Mouse (Mus musculus) gastrocnemius, postnatal 25 days (tissue): ENCODE data around the gene Socs4. TPM values are rescaled to one million over a fixed set of nuclear protein-coding genes. Genes with fewer than 3 reads are reported as not detected.

Source experiments
- DNase-seq: peaks from one replicate; pipeline ENCODE4 v3.0.0; 2022
- long read RNA-seq, 2 experiments: library from polyadenylated mRNA; stranded (forward); transcript quantifications; one replicate each; pipeline ENCODE4 v2.0.0; 2021
- total RNA-seq, 2 experiments: library from RNA; stranded (reverse); gene quantifications; 1 replicate in 1 of 2; 2 replicates in 1 of 2; pipeline ENCODE4 v1.2.3; 2021

Socs4 gene
- 1 to 10 TPM; 6.3 to 7.0 TPM for total RNA-seq
- long read RNA-seq, experiment 1 = 0 reads
- long read RNA-seq, experiment 2, partial matches to known transcripts = 0 of 2 reads
- long read RNA-seq, experiment 2, other reads (novel, unspliced or antisense) = 2 of 2 reads

DNA sequence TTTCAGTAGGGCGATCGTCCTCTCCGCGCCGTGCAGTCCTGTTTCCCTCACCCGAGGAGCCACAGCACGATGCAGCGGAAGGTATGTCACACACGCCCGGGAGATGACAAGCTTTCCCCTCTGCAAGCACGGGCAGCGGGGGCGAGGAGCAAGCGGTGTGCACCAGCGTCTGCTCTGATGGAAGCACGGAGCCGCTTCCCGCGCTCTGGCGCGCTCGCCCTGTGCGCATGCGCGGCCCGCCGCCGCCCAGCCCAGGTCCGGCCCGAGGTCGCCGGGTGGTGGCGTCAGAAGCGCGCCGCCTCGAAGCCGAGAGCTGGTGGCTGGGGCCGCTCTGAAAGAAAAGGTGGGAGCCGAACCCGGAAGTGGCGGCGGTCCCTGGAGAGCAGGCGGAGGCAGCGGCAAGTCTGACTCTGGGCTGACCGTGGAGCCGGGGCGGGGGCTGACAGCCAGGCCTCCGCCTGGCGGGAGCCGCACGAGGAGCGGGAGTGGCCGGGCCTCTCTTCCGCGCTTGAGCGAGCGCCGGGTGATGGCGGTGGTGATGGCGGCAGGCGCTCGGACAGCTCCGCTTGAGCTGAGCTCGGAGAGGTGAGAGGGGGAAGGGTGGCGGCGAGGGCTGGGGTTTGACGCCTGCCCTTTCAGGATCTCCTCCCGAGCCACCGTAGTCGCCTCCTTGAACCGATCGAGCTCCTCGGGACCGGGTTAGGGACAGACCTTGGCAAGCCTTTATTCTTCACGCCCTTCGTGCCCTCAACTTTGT, at the start of gene Socs4, which contains the start of gene Wdhd1:
Gene Socs4 (plus strand): TSS at position 295 of the 757 bp plus-strand sequence.
Gene Wdhd1 (minus strand): TSS at position 221 of the 757 bp plus-strand sequence.
- DNase-seq = peak; percentile 94

GRCm38 (mm10) chr14:47229796-47230376, 46.8 kb upstream of the Socs4 start:
- no peak for DNase-seq

DNA sequence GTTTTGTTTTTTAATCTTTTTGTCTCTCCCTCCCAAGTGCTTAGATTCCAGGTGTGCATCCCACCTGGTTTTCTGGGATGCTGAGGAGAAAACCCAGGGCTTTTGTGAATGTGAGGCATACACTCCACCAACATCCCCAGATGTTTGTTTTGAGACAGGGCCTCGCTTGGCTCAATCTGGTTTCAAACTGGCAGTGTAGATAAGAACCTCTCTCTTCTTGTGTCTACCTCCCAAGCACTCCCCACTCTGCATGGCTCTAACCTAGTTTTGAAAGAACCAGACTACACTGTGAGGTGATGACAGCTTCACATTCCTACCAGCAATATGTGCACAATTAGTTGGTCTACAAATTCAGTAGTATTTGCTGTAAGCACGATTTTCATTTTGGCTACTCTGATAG, 43.1 kb upstream of the Socs4 start:
- DNase-seq = no peak

DNA sequence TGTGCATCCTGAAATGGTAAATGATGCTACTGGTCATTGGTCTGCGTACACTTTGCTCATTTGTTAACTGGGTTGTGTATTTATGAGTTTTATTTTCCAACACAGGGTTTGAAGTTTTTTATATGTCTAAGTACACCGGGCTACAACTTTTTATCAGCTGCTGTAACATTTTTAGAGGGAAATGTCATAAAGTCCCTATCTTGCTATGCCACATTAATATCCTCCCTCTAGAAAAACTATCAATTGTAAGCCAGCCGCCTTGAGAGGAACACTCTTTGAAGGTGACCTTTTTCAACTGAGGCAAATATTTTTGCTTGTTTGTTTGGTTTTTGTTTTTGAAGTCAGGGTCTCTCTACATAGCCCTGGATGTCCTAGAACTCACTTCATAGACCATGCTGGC, 42.7 kb upstream of the Socs4 start:
- no peak for DNase-seq

- DNase-seq = no peak
Observed at GRCm38 (mm10) chr14:47234526-47235250, 42.0 kb upstream of the Socs4 start.

GRCm38 (mm10) chr14:47236491-47236890, 40.2 kb upstream of the Socs4 start:
- no peak for DNase-seq

- no peak for DNase-seq
Observed at GRCm38 (mm10) chr14:47237286-47237685, 39.4 kb upstream of the Socs4 start.

GRCm38 (mm10) chr14:47240600-47240999, 36.1 kb upstream of the Socs4 start:
- DNase-seq = no peak

DNA sequence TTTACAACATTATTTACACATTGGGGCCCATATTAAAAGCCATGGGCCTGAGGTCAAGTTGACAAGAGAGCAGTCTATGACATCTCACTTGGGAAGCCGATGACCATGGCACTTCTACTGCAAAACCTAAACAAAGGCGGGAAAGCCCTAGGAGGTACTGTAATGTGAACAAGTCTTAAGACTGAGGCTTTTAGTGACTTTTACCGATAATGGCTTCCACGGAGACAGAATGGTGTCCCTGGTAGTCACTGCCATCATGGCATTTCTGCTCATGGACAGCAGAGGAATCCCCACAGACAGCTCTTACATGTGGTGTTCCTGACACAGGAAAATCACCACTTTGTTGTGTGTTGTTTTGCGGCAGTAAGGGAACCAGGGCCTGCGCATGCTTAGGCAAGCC, 35.7 kb upstream of the Socs4 start:
- no peak for DNase-seq

DNA sequence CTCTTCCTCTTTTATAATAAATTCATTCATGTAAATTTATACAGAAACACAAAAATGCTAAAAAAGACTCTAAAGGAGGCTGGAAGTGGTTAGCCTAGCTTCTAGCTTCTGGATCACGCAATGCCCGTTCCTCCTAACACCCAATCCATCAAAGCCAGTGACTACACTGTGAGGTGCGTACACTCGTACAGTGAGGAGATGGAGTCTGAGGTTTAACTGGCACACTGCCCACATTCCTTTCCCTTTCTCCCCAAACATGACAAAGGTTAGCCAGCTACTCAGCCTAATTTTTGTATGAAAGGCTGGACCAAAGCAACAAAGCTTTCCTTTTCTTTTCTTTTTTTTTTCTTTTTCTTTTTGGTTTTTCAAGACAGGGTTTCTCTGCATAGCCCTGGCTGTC, 34.0 kb upstream of the Socs4 start:
- DNase-seq = no peak

DNA sequence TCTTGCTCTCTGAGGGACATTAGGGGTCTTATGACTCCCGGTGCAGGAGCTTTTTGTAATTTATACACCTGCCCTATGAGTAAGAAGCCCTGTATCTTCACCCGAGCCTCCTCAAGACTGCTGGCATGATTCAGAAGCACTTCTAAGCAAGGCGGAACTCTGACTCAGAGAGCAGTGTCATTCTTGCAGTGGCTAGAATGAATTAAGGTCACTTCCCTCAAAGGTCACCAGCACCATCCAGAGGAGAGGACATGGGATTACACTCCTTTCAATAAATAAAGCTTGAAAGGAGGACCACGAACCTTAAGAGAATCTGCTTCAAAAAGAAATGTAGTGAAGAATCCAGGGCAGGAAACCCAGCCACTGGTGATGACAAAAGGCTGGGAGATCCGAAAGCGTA, 26.9 kb upstream of the Socs4 start:
- DNase-seq = no peak

DNA sequence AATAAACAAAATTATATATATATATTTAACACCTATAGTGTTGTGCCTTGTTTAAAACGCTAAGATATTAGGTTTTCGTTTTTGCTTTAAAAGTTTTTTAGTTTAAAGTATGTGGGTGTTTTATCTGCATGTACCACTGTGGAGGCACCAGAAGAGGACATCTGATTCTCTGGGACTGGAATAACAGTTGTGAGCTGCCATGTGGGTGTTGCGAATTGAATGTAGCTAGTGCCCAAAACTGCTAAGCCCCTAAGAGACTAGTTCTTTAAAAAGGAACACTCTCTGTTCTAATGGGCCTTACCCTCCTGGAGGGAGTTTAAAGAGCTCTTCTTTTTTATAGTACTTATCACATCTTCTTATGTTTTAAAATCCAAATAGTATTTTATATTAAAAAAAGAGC, 11.9 kb upstream of the Socs4 start:
- no peak for DNase-seq

DNA sequence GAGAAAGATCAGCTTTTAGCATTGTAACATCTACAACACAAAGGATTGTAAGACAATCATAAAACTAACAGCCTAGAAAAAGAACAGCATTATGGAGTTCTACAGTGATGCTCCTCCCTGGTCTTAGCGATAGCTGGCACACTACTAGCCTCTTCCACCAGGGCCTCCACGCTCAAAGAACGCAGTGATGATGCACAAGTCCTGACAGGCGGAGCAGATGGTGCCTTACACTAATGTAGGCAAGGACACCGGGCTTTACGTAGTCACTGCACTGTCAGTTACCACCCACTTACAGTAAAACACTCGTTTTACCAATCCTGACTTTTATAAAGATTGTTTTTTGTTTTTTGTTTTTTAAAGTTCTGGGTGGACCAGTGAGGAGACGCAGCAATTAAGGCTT, 10.9 kb upstream of the Socs4 start:
- DNase-seq = no peak

GRCm38 (mm10) chr14:47269056-47269455, 7.7 kb upstream of the Socs4 start:
- no peak for DNase-seq

GRCm38 (mm10) chr14:47269706-47270105, 7.0 kb upstream of the Socs4 start:
- DNase-seq = no peak

DNA sequence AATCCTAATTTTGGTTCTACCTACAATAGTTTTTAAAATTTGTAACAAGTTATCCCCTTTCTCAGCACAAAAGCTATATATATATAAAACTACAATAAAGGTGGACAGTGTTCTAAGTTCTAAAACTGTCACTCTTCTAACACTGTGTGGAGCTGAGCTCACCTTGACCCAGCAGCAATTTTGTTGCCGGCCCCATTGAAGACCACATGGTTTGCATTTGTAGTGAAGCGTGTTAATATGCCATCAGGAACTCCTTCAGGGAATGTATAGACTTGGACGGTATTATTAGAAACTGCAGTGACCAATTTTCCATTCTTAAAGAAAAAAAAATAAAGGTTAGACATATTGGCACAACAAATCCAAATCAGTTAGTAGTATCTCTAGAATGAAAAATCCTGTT, 3.0 kb upstream of the Socs4 start:
- no peak for DNase-seq

DNA sequence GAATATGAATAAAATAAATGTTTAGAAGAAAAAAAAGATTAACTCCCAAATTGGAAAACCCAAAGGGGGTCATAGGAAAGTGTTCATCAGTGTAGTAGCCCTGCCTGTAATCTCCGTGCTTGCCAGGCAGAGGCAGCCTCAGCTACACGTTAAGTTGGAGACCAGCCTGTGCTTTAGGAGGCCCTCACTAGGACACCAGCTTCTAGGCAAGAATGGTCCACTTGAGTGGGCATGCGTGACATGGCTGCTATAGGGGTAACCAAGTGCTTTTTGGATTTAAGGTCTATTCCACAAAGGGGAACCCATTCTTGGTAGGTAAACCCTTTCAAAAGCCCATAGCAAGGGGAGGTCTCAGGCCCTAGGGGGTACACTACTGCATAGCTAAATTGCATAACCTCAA, 1.3 kb upstream of the Socs4 start:
- no peak for DNase-seq

DNA sequence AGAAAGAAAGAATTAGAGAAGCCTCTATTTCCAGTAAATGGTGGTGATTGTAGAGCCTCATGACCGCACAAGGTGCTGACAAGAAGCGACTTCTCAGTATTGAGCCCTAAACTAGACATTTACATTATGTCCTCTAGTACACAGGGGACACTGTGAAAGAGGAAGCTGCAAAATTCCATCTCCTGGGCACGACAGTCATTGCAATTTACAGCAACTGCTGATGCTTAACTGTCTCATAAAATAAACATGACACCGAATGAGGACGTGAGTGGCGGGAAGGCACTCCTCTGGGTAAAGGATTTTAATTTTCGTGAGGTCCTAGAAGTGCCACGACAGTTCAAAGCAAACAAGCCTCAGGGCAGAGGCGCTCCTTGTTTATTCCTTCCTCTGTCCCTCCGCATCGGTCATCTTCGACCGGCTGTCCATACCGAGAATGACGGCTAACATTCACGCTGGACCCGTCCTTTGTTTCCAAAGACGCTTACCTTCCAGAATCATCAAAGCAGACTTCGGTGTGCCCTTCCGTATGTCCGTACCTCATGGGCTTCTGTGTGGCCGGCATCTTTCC, 611 bp upstream of the Socs4 start:
- no peak for DNase-seq

DNA sequence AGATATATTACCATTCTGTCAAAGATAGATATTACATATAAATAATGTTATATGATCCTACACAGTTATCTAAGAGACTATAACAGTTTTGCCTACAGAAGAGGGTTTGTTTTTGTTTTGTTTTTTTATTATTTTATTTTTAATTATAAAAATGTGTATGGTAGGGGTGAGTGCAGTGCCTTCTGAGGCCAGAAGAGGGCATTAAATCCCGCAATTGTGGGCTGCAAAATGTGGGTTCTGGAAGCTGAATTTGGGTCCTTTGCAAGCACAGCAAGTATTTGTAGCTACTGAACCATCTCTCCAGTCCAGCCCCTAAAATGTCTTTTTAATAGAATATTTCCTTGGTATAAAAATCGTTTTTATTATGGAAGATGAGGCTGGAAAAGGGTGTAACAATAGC, 2.3 kb downstream of the Socs4 start:
- DNase-seq = no peak

DNA sequence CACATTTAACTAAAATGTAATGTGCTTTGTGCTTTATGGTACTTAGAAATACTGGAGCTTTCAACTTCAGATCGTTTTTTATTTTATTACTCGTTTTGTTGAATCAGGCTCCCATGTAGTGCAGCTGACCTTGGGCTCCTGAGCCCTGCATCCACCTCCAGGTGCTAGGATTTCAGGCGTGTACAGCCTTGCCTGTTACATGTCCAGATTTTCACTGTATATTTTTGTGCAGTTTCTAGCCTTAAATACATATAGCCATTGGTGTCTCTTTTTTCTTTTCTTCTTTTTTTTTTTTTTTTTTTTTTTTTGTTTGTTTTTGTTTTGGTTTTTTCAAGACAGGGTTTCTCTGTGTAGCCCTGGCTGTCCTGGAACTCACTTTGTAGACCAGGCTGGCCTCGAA, 4.8 kb downstream of the Socs4 start:
- no peak for DNase-seq

- no peak for DNase-seq
Observed at GRCm38 (mm10) chr14:47283568-47283967, 6.8 kb downstream of the Socs4 start.

DNA sequence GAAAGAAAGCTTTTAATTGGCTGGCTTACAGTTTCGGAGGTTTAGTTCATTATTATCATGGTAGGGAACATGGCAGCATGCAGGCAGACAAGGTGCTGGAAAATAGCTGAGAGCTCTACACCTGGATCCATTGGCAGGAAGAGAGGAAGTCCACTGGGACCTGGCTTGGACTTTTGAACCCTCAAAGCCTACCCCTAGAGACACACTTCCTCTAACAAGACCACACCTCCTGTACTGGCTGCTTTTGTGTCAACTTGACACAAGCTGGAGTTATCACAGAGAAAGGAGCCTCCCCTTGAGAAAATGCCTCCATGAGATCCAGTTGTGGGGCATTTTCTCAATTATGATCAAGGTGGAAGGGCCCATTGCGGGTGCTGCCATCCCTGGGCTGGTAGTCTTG, 8.5 kb downstream of the Socs4 start:
- no peak for DNase-seq

GRCm38 (mm10) chr14:47286215-47286614, 9.5 kb downstream of the Socs4 start:
- DNase-seq = no peak
